Mouse (Mus musculus) embryo, embryonic 10 days (tissue): ENCODE results near the gene Gstp3.
"Not testable (repeated sequence)": the region's sequence is repeated elsewhere in the genome, so short reads cannot be mapped to it uniquely, and the experiment has no call there.

Experiments used
- DNase-seq: peaks from one replicate; pipeline ENCODE4 v3.0.0-alpha.2; 2015; ENCODE audit warnings: low spot score

Gene Gstp3

DNA sequence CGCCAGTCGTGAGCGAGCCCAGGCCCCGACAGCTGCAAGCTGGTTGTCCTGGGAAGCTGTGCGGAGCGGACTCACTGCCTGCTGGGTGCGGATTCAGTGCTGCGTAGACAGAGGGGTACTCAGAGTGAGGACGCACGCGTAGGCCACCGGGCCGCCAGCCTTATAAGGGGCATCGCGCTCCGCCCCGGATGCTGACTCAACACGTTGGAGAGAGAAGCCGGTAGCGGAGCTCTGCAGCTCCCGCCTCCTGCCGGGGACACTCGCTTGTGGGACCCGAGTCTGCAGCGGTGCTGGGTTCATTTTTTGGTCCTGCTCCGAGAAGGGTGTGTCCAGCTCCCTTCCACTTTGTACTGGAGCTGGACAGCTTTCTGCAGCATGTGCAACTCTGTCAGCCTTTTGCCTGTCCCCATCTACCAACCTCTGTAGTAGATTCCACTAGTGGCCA is 21.6 kb downstream of the Gstp3 start, which contains the start of gene Gstp1:
Gstp1 (minus strand) TSS at position 198 of the 445 bp plus-strand sequence.
- peak; percentile 93 for DNase-seq

DNA sequence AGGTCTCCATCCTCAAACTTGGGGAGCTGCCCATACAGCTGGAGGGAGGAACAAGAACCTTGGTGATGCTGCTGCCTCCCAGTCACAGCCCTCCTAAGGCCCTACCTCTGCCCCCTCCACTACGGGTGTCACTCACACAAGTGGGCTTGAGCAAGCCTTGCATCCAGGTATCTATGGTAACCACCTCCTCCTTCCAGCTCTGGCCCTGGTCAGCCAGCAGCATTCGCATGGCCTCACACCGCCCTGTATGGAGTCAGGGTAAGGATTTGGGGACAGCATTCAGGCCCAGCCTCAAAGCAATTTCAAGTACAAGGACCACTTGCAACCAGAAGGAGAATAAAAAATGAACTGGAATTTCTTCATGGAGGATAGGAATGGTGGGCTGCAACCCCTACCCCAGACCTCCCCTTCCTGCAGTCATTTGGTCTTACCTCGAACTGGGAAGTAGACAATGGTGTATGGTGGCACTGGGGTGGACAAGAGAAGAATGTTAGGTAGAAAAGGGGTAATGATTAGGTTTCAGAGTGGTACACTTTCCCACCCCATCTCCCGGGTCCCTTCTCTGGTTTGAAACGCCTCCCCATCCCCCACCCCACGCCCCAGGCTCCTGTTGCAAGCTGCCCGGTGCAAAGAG is 22.1 kb downstream of the Gstp3 start:
- DNase-seq: not testable (repeated sequence)

DNA sequence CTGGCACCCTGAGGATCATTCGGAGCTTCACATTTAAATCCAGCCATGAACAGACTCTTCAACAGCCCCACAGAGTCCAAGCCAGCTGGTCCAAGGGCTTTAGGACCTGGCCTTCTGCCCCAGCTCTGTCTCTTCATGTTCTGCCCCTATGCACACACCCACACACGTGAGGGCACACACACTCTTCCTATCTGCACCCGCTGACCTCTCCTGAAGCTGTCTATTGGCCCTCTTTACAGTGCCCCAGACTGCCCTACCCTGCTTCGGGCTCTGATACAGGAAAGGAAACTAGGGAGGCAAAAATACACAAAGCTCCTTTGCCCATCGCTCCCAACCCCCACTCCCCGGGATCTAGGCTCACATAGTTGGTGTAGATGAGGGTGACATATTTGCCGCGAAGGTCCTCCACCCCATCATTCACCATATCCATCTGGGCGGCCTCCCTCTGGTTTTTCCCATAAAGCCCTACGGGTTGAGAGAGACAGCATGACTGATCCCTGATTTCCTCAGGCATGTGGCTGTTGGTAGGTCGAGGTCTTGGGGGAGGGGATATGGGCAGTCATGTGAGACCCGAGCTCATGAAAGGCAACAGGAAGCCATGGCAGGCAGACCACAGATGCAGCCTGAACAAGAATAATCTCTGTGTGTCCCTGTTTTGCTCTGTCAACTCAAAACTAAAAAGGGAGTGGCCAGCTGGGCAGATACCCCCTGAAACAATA is 22.9 kb downstream of the Gstp3 start:
- peak; percentile 38 for DNase-seq

DNA sequence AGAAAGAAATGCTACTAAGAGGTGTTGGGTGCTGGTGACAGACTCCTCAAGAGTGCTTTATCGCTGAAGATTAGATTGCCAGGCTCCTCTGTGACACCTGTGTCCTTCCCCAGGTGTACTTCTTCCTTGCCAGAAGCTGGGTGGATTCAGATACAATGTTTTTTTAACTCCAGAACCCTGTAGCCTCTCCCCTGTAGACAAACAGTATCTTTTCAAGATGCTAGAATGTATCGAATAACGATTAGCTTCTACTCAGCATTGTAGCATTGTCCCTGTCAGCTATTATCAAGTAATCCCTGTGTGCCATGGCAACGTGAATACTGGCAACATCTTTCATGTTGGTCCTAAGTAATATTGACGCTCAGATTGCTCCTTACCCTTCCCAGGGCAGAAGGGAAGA is 25.6 kb downstream of the Gstp3 start:
- DNase-seq: no peak

DNA sequence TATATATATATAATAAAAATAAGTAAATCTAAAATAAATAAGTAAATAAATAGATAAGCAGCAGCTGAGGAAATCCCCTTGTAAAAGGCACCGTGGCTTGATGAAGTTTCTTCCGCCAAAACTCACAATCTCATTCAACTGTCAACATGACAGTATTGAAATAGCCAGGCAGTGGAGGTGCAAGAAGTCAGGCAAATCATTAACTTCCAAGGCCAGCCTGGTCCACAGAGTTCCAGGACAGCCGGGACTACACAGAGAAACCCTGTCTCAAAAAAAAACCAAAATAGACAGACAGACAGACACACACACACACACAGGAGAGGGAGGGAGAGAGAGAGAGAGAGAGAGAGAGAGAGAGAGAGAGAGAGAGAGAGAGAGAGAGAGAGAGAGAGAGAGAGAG is 26.1 kb downstream of the Gstp3 start:
- no peak for DNase-seq

DNA sequence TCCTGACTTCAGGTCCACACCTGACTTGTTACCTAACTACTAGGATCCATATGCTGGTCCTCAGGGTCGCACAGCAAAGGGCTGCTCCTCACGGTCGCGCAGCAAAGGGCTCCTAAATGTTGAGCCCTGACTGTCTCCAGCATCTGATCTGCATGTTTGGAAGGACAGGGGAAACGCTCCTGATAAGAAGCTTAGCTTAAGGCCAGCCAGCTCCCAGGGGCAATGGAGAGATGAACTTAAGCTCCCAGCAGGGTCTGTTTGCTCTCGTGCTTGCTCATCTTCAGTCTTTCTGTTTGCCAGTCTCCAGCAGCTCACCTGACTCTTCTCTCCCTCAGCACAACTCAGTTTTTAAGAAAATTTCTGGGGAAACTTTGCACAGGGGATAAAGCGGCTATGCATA is 26.7 kb downstream of the Gstp3 start:
- DNase-seq: no peak

DNA sequence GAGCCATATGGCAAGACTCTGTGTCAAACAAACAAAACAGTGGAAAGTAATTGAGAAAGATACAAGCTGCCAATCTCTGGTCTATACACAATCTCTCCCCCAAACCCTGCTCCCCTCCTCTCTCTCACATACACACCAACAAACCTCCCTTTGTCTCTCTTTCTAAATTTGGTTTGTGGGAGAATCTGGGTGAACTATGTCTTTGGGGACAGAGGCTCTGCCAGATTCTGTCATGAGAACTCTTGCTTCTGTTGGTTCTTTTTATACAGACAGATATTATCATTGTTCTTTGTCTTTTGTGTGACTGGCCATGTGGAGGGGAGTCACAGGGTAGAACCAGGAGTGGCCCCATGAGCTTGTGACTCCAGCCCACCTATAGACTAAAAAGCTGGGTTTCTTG is 31.8 kb downstream of the Gstp3 start:
- DNase-seq: no peak

DNA sequence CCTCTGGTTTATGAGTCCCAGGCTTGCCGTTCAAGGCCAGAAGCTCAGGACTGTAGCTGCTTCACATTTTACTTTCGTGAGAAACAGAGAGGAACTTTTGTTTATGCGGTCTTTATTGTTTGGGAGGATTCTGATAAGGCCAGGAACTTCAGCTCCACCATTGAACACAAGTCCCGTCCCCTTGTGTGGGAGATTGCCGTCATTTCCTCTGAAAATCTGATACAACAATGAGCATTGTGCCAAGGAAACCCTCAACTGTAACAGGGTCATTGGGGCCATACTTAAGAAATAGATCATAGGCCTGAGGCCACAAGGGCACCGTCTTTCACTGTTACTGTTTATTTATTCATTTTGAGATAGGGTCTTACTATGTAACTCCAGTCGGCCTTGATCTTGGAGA is 36.2 kb downstream of the Gstp3 start:
- no peak for DNase-seq

DNA sequence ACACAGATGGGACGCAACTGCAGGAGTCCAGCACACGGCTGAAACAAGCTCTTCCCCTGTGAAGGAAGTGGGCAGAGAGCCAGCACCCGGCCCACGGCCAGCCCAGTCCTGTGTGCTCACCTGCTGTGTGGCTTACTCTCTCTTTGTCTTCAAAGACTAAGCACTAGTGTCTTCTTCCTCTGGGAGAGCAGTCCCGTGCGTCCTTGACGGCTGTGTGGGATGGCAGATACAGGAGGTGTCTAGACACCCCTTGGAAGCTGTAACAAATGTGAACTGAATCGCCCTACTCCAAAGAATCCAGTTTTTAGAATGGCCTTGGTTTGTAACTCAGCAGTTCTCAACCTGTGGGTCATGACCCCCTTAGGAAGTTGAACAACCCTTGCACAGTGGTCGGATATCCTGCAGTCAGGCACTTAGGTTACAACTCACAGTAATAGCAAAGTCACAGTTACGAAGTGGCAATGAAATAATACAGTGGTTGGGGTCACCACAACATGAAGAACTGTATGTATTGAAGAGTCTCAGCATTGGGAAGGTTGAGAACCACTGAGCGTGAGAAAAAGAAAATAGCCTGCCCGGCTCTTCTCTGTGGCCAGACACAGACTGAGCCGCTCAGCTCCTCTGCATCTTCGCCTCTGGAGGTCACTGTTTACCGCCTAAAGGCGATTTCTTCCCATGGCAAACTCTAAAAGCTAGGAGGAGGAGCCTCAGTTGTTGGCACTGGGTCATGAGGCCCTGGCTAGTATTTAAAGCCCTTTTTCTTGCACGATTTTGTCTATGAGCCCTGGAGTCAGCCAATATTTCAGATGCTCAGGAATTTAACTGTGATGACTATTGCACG is 40.4 kb downstream of the Gstp3 start:
- peak; percentile 87 for DNase-seq

DNA sequence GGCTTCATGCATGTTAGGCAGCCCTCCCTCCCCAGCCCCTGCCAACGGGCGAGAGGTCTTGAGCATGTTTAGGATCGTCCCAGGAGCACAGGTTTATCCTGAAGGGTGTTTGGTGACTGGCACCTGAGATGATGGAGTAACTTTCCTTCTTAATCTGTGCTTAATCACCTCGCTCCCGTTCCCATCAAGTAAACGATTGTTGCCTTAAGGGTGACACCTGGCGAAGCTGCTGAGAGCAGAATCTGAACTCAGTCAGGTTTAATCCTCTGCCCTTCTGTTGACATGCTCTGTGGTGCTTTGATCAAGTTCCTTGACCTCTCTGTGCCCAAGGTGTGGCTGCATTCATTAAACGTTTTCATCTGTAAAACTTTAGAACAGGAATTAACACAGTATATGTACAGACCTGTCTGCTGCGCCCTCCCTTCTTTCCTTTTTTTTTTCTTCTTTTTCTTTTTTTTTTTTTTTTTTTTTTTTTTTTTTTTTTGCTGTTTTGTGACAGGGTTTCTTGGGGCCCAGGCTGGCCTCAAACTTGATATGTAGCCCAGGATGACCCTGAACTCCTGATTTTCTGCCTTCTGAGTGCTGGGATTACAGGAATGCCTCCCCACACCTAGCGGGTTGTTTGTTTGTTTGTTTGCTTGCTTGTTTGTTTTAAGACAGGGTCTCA is 41.3 kb downstream of the Gstp3 start:
- DNase-seq: no peak

DNA sequence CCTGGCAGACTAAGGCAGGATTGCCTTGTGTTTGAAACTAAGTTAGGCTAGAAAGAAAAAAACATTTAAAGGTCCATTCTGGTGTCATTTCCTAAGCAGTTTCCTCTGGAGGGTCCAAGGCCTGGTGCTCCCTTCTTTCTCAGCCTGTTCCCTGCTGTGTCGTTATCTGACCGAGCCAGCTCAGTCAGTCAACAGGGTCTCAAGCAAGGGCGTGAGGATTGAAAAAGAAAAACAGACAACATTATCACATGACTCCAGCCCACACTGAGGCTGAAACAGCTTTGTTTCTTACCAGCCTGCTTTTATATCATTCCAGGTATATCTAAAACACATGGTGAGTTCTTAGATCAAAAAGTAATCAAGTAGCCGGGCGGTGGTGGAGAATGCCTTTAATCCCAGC is 43.7 kb downstream of the Gstp3 start:
- DNase-seq: no peak

DNA sequence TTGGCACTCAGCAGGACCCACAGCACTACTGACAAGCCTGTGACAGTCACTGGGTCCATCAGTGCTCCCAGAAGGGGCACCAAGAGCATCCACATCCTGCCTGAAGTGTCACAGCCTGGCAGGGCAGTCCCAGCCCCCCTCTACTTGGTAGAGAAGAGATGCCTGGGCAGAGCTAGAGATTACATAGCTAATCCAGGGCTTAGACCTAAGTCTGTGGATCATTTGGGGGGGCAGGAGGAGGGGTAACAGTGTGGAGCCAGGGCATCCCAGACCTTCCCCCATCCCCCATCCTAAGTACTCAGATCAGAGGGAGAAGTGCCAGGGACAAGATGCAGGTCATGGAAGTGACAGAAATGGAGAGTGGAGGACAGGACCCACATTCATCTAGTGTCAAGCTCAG is 44.6 kb downstream of the Gstp3 start:
- DNase-seq: no peak

DNA sequence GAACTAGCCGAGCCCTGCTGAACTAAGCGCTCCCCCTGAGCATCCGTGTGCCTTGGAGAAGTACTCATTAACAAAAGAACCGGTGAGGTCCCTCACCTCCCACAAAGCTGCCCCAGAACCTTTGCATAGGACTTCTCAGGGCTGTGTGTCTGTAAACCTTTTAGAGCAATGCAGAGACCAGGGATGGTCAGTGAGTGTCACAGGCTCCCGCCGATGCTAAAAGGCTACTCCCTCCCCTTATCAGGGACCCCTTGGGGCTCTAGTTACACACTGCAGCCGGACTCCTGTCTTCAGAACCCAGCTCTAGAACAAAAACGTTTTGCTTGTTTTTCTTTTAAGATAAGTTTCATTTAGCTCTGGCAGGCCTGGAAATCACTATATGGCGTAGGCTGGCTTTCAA is 46.3 kb downstream of the Gstp3 start:
- no peak for DNase-seq

DNA sequence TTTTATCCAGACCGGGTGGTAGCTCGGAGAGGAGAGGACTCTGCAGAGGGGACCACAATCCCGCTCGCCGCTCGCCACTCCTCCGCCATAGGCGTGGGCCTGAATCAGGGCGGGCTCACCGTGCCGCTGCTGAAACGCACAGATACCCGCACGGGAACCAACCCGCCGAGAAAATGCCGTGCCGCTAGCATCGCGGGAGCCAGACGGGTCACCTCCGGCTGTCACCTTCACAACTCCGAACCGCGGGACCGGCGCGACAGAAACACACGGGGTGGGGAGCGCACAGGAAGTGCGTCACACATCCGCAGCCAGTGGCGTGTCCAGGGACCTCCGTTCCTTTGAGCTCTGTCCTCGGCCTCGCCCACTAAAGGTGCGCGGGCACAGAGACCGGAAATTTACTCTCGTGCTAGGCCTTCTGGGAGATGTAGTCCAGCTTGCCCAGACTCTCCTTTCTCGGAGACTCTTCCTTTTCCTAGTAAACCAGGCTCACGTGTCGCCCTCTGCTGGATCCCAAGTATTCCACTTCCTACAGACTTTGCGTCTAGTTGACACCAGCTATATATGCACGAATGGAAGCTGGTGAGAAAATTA is 46.8 kb downstream of the Gstp3 start, which contains the start of gene Ndufv1:
Ndufv1 (minus strand) TSS at position 375 of the 591 bp plus-strand sequence.
- peak; percentile 99 for DNase-seq

DNA sequence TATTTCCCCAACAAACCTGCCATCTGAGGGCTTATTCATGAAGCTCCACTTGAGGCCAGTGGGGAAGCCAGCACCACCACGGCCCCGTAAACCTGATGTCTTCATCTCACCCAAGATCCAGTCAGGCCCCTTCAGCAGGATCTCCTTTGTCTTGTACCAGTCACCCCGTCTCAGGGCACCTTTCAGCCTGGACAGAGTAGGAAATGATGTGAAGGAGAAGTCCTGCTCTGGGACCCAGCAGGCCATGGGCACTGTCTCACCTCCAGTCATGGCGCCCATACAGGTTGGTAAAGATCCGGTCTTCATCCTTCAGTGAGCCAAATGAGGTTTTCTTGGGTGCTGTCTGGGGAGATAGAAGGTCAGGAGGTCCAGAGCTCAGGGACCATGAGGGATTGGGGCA is 48.3 kb downstream of the Gstp3 start:
- DNase-seq: no peak
